Mouse (Mus musculus) E14TG2a.4 (cell line): ENCODE results near the gene Gm38394.
"Not testable (repeated sequence)": the region's sequence is repeated elsewhere in the genome, so short reads cannot be mapped to it uniquely, and the experiment has no call there.

ENCODE experiments used
- CTCF ChIP-seq: conservative IDR thresholded peaks from 2 replicates; pipeline ENCODE4 v1.5.1; 2014; ENCODE audit warnings: low read length
- POU5F1 ChIP-seq: IDR thresholded peaks from 2 replicates; pipeline ENCODE4 v1.6.1; 2014; ENCODE audit warnings: low read length, borderline replicate concordance

DNA sequence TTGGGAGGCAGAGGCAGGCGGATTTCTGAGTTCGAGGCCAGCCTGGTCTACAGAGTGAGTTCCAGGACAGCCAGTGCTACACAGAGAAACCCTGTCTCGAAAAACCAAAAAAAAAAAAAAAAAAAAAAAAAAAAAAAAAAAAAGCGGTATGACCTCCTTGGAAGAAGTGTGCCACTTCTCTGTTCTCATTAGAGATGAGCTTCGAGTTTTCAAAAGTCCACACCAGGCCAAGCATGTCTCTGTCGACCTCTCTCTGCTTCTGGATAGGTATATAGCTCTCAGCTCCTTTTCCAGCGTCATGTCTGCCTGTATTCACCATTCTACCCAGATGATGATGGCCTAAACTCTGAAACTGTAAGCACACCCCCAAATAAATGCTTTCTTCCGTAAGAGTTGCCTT lies 4.6 kb upstream of the Gm38394 start:
- not testable (repeated sequence) for TF ChIP-seq CTCF, POU5F1
